Mouse (Mus musculus) right cerebral cortex, adult 2 months (tissue): ENCODE measurements around the gene Atxn7l1.

Experiments used
- DNase-seq, 2 experiments: peaks; one replicate each; pipeline ENCODE4 v3.0.0; 2021 to 2022; ENCODE audit warnings: low spot score in 2 of 2

Atxn7l1 gene

GRCm38 (mm10) chr12:33359878-33360482 lies 212.5 kb downstream of the Atxn7l1 start:
- DNase-seq: peak; percentile 30 to 49

DNA sequence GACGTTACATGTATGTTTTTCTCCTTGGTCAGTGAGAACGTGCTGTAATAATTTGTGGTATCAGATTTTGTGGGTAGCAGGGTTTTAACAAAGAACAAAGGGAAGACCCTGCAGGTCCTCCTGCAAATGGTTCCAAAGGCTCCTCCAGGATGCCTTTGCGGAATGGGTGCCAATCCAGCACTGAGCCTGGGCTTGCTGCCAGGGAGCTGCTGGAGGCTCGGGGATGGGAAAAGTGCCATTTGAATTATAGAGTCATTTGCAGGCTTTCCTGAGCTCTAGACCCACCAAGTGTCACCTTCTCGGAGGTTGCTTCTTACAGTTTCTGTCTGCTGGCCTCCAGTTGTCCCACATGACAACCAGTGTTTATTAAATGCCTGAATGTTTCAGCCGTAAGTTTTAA lies 213.2 kb downstream of the Atxn7l1 start:
- DNase-seq: peak; percentile 81

DNA sequence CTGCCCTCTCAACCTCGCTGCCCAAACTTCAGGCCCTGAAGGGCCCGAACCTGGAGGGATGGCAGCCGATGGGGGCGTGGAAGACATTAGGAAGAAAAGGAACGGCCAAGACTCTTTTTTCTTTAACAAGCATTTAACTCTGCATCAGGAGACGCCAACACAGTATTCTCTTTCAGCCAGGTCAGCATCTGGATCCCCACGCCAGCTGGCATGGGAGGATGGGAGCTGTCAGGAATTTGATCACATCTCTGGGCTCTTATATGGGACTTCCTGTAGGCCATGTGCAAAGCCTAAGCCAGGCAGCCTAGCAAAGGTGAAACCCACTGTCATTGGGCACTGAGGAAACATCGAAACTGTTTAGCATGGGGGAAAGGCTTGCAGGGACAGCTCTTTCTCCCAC lies 217.0 kb downstream of the Atxn7l1 start:
- no peak for DNase-seq

DNA sequence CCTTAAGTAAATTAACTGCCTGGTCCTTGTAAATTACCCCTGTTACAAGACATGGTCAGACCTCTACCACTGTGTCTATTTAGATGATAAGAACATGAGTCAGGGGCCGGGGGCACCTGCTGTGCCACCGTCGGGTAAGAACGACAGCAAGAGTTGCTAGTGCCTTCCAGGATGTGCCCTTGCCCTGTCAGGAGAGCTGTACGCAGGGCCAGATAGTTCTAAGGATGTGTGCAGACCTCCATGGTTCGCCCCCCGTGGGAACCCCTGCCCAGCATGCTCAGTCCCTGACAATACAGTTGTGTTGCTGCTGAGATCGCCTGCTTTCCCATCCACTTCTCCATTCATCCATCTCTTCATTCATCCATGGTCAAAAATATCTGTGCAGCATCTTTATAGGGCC lies 217.6 kb downstream of the Atxn7l1 start:
- no peak for DNase-seq

DNA sequence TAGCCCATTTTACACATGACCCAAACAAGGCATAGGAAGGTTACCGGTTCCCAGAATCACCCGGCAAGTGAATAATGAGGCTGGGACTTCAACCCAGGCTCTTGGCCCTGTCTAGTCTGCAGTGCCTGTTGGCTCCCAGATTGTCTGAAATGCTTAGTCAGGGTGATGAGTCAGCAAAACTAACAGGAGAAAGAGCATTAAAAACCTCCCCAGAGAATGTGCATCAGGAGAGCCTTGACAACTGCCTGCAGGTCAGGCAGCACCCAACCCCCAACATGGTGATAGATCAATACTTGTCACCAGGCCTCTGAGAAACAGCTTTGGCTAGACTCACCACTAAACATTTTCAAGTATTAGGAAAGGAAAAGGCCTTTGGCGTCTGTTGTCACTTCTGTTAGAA lies 222.1 kb downstream of the Atxn7l1 start:
- DNase-seq: no peak

DNA sequence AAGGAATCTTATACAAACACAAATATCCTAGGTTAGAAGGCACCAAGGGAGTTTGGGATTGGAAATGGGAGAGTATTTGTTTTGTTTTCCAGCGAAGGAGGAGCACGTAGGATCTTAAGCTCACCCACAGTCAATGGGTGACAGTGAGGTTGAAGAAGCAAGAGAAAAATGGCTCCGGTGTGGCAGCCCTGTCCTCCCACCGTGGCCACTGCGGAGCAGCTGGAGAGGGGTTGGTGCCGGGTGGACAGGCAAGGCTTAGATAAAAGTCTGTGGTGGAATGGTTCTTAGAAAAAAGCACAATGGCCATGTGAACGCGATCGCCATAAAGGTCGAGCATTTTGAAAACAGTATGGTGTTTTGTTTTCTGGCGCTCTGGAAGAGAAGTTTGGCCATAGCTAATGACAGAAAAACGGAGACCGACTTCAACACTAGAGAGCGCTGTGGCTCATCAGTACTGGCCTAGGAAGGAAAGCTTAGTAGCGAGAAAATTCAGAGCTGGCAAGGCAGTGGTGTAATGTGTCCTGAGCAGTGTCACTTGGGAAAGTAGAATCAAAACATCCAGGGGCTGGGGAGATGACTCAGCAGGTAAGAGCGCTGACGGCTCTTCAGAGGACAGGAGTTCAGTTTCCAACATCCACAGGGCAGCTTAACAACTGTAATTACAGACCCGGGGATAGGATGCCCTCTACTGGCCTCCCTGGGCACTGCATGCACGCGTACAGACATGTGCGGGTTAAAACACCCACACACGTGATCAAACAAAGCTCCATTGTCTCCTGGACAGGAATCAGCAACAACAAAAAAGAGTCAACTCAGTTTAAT lies 232.3 kb downstream of the Atxn7l1 start:
- peak; percentile 71 to 80 for DNase-seq

DNA sequence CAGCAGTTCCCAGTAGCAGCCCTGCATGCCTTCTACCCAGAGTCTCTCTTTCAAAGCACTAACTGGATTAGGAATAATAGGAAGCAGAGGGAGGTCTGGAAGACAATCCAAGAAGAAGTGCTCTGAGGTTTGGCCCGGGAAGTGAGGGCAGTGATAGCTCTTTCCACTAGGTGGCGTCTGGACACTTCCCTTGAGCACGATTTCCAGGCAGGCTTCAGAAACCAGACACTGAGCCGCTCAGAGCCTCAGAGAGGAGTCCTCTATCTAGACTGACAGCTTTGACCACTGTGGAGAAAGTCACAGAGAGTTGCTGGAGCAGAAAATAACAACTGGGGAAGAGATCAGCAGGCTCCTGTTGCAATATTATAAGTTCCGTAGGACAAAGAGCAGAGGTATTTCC lies 241.3 kb downstream of the Atxn7l1 start:
- peak; percentile 85 to 86 for DNase-seq

DNA sequence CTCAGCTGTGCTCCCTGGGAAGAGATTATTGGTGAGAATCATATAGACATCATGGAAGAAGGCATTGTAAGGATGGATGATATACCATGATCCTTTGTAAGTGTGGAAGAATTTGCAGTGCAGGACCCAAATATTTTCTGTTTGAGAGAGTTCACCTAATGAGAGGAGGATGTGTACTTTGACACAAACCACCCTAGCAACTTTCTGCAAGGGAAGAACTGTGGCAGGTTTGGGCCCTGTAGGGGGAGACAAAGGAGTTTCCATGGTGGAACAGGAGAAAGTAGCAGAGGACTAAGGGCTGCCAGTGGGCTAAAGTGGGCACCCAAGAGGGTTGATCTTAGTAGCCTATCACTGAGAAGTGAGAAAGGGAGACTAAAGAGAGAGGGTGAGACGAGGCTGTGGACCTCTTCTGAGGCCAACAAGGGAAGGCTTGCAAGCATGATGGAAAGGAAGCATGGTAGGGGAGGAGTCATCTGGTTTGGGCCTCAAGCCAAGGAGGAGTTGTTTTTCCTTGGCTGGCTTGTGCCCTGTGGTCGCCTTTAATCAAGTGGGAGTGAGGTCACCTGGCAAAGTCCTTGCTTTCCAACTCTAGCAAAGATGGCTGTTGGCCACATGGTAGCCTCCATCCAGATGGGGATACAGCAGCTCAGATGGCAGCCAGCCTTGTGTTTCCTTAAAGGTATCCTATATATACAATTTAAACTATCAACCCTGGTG lies 243.5 kb downstream of the Atxn7l1 start:
- no peak for DNase-seq

GRCm38 (mm10) chr12:33394804-33395623 lies 247.5 kb downstream of the Atxn7l1 start, which contains the start of gene Efcab10:
TSS of gene Efcab10 (plus strand) at chr12:33394854.
- peak; percentile 59 to 77 for DNase-seq

- peak; percentile 21 to 30 for DNase-seq
Observed at GRCm38 (mm10) chr12:33403265-33403693, 255.8 kb downstream of the Atxn7l1 start.

DNA sequence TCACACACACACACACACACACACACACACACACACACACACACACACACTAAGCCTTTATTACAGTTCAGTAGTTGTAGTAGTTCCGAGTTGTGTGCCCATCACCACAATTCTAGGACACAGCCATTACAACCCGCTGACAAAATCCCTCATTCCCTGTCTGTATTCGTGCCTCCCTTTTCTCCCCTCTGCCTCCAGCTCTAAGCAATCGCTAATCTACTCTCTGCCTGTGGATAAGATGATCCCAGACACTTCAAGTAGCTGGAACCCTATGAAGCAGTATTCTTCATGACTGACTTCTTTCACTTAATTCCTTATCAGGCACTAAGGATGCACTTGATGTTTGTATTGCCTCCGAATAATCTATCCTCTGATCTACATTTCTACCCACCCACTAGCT lies 257.5 kb downstream of the Atxn7l1 start:
- no peak for DNase-seq

GRCm38 (mm10) chr12:33405398-33406026 lies 258.0 kb downstream of the Atxn7l1 start:
- DNase-seq: no peak

GRCm38 (mm10) chr12:33411580-33412151 lies 264.2 kb downstream of the Atxn7l1 start:
- DNase-seq: no peak
